Mouse (Mus musculus): Measurements from ENCODE around the gene Lonp2.
A peak's percentile ranks its signal among the peaks of the same experiment; 100 is the strongest.

Lonp2 gene

DNA sequence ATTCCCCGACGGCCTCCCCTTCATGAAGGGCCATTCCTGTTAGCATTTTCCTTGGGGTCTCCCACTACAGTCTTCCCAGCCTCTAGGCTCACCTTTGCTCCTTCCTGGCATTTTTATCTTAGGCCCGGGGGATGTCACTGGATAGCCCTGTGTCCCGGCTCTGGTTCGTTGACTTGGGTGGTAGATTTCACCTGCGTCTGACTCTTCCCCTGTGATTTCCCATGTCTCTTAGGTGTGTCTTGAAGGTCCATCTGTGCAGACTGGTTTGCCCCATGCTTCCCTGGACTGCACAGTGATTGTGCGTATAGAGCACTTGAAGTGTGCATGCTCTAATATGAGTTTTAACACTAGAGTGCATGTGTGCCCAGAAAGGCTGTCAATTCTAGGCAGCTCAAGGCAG lies 1.1 kb downstream of the Lonp2 start:
- DNase-seq: peak; percentile 10

GRCm38 (mm10) chr8:86630212-86630611 lies 6.4 kb downstream of the Lonp2 start:
- DNase-seq: no peak

DNA sequence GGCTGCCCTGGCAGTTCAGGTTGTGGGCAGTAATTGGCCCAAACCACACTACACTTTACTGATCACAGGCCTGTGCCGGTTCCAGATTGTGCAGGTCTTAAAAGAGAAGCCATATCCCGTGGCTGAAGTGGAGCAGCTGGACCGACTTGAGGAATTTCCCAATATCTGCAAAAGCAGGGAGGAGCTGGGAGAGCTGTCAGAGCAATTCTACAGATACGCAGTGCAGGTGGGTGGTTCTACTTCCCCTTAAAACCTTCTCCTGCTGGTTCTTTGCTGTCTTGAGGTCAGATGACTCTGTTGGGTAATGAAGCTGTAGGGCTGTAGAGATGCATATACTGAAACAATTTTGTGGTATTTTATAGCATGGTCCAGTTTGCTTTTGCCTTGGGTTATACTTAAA lies 7.6 kb downstream of the Lonp2 start:
- no peak for DNase-seq

GRCm38 (mm10) chr8:86637826-86638225 lies 14.0 kb downstream of the Lonp2 start:
- DNase-seq: no peak

- DNase-seq: no peak
Observed at GRCm38 (mm10) chr8:86638981-86639380, 15.1 kb downstream of the Lonp2 start.

DNA sequence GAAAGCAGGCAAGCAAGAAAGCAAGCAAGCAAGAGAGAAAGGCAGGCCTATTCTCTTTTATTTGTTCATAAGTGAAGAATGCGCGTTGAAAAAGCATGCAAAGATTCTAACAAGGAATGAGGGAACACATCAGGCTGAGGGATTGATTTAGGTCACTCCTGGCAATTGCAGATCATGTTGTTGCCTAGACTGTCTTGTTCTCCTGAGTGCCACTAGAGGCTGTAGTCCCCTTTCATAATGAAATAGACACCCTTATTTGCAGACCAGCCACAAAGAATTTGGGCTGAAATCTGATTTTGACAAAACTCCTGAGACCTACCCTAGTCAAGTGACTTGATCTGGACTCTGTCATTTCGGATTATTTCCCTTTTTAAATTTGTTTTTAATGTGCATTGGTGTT lies 18.8 kb downstream of the Lonp2 start:
- DNase-seq: no peak

GRCm38 (mm10) chr8:86644661-86645060 lies 20.8 kb downstream of the Lonp2 start:
- DNase-seq: no peak

- no peak for DNase-seq
Observed at GRCm38 (mm10) chr8:86647771-86648170, 23.9 kb downstream of the Lonp2 start.

DNA sequence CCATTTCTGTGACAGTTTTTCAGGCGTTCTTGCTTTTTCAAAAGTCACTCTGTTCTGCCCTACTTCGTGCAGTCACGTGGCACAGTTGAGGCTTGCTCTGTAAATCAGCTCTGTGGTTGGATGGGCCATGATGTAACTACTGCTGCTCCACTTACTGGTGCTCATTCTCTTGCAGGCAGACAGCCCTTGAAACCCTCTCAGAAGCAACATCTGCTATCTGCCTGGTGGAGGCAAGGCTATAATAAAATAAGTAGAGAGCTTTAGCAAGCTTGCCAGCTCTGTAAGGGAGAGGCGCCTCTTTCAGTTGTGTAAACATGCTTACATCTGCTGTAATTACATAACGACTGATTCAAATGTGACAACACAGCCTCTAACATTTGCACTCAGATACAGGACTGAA lies 27.6 kb downstream of the Lonp2 start:
- DNase-seq: no peak

DNA sequence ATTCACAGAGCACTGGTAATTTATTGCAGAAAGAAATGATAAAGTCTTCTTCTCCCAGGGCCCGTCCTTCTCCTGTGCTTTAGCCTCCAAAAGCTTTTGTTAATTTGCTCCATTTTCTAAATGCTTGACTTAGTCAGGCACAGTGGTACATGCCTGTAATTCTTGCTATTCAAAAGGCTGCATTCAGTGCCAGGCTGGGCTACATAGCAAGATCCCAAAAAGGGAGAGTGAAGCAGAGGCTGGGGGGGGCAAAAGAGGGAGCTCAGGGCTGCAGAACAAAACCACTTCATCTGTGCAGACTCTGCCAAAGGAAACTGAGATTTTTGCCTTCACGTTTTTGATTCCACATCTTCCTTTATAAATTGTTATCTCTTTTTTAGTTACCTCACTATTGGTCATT lies 28.7 kb downstream of the Lonp2 start:
- DNase-seq: no peak

- no peak for DNase-seq
Observed at GRCm38 (mm10) chr8:86654578-86654977, 30.7 kb downstream of the Lonp2 start.

DNA sequence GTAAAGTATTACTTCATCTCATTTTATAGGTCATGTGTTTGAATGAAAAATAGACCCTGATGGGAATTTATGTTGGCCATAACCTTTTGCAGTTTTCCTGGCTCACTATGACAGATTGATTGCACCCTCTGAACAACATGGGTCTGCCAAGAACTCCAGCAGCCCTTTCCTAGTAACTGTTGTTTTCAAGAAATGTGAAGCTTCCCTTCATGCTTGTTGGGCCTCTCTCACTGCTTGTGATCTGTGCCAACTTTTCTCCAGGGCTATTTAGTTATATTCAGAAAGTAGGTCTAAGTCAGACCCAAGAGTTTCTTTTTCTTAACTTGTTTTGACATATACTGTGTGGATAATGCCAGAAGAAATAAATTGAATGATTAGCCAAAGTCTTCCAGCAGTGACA lies 44.9 kb downstream of the Lonp2 start:
- DNase-seq: peak; percentile 61

DNA sequence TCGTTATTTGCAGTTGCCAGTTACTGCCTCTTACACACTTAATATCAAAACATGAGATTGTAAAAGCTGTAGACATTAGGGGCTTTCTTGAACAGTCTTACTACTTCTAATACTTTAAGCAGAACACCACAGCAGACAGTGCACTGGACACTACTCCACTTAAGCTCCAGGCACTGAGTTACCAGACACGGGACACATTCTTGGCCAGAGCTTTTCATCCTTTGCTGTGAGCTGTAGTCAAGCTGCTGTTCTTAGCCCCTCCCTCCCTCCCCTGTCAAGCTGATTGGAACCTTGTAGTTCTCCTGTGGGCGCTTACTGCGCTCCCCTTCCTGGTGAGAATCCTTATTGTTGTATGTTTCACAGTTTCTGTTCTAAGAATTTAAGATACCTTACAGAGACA lies 45.4 kb downstream of the Lonp2 start:
- no peak for DNase-seq

DNA sequence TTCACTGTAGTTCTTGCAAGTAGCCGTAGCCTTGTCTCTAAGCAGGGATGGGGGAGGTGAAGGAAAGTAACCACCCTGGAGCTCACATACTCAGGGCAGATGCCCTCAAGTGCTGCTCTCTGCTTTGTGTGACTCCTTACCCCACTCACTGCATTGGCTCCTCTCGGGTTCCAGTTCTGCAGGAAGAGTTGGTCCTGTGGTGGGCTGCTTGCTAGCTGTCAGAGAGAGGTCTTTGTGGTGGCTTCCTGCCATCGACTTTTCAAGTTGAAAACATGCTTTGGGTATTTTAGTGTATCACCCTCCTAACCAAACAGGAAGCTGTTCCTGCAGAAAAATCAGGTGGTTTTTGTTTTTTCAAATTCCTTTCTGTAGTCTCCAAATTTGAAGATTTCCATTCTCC lies 62.8 kb downstream of the Lonp2 start:
- peak; percentile 10 for DNase-seq

- DNase-seq: no peak
Observed at GRCm38 (mm10) chr8:86692107-86692506, 68.3 kb downstream of the Lonp2 start.

DNA sequence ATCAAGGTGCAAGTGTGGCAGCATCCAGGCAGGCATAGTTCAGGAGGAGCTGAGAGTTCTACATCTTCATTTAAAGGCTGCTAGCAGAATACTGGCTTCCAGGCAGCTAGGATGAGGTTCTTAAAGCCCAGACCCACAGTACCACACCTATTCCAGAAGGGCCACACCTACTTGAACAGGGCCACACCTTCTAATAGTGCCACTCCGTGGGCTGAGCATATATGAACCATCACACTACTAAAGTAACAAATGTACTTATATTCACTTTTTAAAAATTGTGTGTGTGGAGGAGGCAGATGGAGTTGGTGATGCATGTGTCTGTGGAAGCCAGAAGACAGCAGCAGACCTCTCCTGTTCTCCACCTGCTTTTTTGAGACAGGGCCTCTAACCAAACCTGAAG lies 70.2 kb downstream of the Lonp2 start:
- no peak for DNase-seq

GRCm38 (mm10) chr8:86695703-86696102 lies 71.9 kb downstream of the Lonp2 start:
- no peak for DNase-seq

GRCm38 (mm10) chr8:86698811-86699421 lies 75.1 kb downstream of the Lonp2 start:
- DNase-seq: no peak

GRCm38 (mm10) chr8:86699471-86699870 lies 75.6 kb downstream of the Lonp2 start:
- no peak for DNase-seq

- DNase-seq: no peak
Observed at GRCm38 (mm10) chr8:86702453-86702852, 78.6 kb downstream of the Lonp2 start.

DNA sequence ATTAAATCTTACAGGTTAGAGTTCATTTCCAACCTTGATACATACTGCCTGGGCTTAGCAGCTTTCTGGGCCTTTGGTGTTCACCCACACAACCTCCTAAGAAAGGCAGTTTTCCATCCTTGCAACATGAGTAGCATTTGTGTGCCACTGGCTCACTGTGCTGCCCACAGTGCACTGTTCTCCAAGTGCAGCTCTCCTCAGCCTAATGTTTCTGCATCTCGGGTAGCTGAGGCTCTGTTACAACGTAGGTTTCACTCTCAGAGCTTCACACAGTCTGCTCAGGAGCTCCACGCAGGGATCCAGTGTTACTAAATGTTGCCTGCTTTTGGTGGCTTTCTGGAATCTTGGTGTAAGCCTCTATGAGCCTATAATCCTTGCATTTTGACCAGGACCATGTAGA lies 81.5 kb downstream of the Lonp2 start:
- no peak for DNase-seq

DNA sequence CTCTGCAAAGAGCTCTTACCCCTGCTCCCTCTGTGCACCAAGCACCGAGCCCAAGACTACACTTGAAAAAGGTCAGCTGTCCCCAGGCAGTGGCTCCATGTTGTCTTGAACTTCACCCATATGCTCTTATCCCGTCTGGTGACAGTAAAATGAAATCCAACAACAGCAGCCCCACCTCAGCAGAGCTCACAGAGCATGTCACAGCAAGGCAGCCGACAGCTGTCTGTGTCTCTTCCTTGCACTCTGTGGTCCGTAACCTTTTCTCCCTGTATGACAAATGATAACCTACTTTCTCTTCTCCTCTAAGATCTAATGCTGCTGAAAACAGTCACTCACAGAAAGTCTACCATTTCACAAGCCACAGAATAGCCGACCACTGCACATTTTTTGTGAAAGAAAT lies 82.9 kb downstream of the Lonp2 start:
- no peak for DNase-seq

DNA sequence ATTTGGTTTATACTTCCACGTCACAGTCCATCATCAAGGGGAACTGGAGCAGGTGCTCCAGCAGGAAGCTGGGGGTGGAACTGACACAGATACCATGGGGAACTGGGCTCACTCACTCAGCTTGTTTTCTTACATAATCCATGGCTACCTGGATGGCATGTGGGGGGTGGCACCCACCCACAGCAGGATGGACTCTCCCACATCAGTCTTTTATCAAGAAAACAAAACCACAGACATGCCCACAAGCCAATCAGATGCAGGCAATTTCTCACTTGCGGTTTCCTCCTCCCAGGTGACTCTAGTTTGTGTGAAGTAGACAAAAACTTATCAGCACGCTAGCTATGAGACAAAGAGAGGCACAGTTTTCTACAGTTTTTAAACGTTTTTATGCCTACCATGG lies 84.0 kb downstream of the Lonp2 start:
- no peak for DNase-seq

DNA sequence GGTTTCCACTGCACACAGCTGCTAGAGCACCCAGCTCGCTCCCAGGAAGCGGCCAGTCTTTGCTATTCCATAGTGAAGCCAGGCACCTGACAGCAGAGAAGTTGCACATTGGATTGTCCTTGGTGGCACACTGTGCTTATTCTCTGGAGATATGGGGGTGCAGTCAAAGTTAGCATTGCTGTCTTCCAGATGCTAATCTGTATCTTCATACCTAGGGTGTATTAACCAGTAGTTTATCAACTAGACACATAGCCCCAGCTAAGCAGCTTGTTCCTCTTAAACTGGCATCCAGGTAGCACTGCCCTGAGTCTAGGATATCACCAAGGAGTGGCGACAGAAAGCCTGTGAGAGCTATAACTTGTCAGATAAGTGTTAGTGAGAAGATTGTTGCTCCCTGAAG lies 88.8 kb downstream of the Lonp2 start:
- no peak for DNase-seq

- no peak for DNase-seq
Observed at GRCm38 (mm10) chr8:86713407-86714188, 89.8 kb downstream of the Lonp2 start.
